Mouse (Mus musculus): ENCODE measurements at regions not wholly inside any gene's neighbourhood (a gene's known extent, or its start where the extent isn't known, plus 50 kb on each side); places are given as distances from the start of the nearest gene placed in this dataset.

DNA sequence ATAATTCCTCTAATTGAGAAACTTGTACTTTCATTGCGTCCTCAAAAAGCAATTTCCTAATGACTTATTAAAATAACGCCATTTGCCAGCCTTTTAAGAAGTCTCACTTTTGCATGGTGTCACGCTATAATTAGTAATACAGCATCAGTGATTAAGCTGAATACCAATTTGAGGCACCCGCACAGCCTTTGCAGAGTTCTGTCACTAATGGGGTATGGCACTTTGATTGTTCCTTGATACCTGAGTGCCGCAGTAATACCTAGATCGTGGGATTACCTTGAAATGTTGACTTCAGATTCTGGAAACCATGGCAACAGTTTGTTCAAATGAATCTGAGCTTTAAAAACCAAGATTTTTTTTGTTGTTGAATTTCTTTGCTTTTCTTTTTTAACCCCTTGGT is 202.7 kb upstream of the Igfbp7 start:
- no peak for DNase-seq (ENCODE audit: low read depth)

DNA sequence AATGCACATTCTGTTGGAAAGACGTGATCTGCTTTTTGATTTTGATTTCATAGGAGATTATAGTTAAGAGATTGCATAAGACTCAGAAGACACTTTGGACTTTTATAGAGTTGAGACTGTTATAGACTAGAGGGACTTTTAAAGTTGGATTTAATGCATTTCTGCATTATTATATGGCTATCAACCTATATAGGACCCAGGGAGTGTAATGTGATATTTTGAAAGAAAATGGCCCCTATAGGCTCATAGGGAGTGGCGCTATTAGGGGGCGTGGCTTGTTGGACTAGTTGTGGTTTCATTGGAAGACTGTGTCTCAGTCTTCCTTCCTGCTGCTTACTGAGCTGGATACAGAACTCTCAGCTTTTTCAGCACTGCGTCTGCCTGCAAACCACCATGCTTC is 186.9 kb upstream of the Igfbp7 start:
- DNase-seq (ENCODE audit: low read depth): peak; percentile 3

DNA sequence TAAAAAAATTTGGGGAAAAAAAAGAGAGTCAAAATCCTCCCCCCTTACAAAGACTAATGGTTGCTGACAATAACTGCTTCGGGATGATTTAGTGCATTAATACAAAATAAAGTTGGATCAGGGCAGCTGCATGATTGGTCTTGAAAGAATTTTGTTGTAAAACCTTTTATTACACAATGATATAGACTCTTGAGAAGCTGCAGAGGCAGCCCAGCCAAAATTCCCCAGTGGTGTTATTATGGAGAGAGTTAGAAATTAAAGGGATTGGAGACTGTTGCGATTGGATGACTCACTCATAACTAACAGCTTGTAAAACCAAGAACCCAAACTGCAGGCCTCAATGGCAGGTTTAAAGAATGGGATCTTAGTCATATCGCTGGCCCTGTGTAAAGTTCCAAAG is 181.4 kb upstream of the Igfbp7 start:
- DNase-seq (ENCODE audit: low read depth): no peak

DNA sequence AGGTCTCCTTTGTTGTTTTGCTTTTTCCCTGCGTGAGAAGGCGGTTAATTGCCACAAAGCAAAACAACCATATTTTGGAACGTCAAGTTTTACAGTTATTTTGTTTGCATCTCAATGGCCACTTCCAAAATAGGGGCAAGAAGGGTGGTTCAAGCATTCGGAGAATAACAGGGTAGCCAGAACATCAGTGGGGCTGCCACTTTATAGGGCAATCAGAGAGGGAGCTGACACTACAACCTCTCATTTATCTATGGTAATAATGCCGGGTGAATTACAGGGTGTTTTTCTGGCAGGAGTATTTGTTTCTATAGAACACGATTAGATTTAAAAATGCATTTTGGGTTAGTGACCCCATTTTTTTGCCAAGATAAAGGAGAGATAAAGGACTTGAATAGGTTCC is 173.9 kb upstream of the Igfbp7 start:
- no peak for DNase-seq (ENCODE audit: low read depth)

DNA sequence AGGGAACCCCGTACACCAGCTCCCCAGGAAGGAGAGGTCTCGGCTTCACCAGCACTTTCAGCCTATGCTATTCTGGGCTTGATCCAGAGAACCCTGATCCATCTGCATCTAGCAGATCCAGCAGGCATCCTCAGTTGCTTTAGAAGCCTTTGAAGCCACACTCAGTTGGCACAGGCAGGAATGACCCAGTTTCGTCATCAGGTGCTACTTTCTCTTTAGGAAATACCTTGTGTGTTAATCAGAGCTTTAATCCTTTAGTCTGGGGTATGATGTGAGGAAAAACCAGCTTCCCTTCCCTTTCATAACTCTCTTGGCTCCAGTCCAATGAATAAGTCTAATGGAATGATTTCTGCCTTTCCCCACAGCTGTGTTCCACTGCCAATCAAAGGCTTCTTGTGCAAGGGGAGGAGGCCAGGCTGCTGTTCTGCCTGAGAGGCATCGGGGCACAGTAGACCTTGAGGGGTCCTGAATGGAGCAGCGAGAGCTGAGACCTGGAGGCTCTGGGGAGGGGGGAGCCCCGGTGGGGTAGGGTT is 173.3 kb upstream of the Igfbp7 start:
- no peak for DNase-seq (ENCODE audit: low read depth)

DNA sequence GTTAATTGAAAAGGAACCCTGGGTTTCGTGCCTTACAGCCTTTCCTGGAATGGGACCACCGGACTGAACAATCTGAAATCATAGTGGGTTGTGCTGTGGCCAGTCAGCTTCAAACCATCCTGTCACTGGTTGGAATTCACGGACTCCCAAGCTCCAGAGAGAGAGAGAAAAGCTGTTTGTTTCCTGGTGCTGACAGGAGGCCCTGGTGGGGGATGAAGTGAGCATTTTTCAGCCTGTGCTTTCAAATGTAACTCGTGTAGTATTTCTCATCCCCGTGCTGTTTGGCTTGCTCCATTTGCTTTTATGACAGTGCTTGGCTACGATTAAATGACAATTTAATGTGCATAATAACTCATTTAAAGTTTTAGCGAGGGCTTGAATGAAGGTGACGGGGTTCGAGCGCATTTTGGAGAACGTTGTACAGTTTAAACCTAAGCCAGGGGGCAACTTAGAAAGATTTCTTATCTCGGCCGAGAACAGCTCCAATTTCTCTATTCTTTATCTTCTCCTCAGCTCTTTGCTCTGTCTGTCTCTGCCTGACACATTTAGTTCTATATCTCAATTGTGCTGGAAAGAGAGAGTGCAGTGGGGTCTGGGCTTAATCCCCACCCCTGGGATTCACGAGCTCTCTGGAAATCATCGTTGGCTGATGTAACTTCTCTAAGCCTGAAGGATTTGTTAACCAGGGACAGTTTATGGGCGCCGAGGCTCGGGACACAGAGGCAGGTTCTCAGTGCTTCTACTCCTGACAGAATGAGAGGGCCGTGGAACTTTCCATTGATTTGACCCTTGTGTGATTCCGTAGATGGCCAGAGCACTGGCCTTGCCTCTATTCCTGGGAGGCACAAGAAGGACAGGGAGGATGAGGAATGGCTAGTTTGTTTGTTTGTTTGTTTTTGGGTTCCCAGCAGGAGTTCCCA is 172.2 kb upstream of the Igfbp7 start:
- DNase-seq (ENCODE audit: low read depth): no peak

DNA sequence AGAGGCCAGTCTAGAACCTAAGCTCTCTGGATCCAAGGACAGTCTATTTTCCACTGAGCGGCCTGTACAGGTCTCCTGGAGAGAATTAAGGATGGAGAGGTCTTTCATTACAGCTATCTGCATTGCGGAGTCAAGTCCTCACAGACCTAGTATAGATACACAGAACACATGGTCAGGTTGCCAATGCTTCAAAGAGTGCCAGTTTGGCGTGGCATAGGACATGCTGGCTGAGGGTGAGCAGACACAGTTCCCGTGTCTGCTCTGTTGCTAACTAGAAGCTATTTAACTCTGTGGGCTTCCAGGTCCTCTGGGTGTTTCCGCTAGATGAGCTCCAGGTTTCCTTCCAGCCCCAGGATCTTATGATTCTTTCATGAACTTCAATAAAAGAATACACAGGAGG is 169.0 kb upstream of the Igfbp7 start:
- DNase-seq (ENCODE audit: low read depth): no peak

DNA sequence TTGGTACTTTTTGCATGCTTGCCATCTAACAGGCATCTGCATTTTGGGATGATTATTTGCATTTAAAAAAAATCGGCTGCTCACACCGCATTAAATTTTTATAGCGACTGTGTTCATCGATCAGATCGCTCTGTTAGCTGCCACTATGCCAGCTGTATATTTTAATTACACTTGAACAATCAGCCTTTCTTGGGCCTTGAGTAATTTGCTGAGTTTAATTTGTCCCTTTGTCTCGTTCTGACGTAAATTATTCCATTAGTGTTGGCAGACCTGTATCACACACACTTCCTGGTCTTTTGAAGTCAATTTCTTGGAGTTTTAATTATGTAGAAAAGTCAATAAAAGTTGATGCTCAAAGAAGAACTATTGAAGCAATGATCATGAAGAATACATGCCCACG is 167.9 kb upstream of the Igfbp7 start:
- DNase-seq (ENCODE audit: low read depth): no peak

DNA sequence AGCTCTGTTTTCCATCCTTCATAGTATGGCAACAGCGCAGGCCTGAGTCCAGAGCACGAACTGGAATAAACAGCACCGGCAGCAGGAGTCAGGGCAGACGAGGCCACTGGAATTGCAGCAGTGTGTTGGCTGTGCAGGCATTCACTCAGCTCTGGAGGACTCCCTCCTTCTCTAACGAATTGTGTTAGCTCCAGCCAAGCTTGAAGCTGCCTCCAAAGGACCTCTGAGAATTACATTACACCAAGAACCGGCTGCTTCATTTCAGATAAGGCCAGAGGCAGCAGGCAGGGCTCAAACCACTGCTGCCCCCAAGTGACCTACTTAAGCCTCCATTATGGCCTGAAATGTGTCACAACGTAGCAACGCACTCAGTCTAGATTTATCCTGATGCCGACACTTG is 162.5 kb upstream of the Igfbp7 start:
- DNase-seq (ENCODE audit: low read depth): no peak

DNA sequence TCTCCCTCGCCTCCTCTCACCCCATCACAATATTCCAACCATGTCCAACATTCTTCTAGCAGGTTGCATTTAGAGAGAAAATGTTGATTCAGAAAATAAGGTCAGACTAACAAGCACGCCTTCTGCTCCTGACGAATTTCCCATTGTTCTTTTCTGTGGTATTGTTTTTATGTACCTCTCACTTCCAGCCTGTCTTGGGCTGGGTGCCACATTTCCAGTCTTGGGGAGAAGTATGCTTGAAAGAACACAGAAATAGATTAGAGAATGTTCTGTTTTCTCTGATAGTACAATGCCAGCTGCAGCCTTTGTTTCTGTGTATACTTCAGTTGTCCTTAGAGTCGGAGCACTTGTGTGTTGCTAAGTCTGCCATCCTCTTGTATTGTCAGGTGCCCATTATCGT is 160.3 kb upstream of the Igfbp7 start:
- no peak for DNase-seq (ENCODE audit: low read depth)

DNA sequence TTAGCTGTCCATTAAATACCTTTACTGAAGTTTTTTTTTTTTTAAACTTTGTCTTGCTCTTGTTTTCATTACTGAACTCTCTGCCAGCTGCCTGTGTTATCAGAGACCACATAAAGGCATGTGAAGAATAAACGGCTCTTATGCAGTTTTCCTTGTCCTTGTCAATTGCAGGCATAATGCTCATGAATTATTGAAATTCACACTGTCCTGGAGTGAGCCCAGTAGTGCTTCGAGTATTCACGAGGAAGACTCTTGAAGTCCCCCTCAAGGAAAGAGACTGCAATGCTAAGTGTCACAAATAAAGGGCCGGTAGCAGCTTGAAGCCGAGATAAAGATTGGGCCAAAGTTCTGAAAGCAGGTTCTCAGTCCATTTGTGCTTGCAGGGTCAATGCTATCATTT is 144.7 kb upstream of the Igfbp7 start:
- no peak for DNase-seq (ENCODE audit: low read depth)

DNA sequence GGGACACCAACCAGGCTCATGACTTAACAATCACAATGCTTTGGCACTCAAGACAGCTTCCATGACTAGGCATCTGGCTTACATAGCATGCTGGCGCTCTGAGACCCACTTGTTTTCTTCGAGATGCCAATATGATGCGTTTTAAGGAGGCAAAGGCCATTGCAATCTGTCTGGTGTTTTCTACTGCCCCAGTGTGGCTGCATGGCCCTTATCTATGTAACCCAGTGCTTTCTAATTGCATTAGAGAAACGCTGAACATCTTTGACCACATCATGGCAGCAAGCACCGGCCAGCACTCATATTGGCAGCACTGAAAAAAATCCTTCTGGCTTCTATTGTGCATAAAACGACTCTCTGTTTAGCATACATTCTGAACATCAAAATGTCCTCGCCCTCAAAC is 144.2 kb upstream of the Igfbp7 start:
- no peak for DNase-seq (ENCODE audit: low read depth)

DNA sequence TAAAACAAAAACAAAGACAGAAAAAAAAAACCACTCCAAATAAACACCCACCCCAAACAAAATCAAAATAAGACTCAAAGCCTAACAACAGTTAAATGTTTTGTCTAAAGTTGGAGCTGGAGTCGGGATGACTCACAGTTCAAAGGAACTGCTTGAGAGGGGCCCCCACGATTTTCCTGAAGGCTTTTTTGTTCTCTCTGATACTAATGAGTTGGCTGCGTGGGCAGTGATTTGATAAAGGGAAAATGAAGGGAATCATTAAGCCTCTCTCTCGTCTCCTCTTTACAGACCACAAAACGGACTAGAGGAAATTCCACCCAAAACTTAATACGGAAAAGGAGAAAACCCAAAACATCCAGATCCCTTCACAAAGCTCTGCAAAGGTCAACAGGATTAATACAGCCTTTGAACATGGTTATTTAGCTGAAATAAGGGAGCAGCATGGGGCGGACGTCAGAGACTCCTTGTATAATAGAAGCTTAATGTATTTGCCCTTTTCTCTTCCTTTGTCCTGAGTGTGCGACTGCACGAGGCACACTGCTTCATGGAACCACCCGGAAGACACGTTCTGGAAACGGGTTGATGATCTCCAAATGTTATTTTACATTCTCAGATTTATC is 138.3 kb upstream of the Igfbp7 start:
- DNase-seq (ENCODE audit: low read depth): no peak

DNA sequence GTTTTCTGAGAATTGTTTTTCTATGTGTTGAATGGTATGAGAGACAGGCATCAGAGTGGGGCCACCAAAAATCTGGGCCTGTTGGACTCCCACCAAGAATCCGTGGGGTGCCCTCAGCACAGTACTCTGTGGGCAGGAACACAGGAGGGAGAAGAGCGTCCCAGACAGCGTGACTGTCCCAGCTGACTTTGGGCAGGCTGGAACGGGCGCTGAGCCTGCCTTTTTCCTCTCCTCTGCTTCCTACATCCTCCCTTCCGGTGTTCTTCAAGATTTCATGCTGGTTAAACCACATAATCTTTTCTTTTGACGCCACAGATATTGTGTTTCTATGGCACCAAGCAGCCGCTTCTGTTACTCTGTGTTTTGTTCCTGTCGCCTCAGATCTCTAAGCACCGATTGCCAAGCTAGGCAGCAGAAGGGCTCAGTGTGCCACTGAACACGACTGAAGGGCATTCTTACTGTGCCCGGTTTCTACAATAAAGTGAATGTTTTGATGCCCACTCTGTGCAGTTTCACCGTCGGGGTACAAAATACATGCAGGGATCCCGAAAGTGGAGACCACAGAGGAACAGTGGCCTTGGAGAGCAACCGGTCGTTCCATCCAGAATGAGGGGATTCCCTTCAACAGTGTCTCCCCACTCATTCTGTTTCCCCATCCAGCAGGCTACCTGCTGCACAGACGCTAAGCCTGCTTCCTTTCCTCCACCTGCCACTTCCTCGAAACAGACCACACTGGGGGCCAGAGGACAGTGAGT is 124.6 kb upstream of the Igfbp7 start:
- no peak for DNase-seq (ENCODE audit: low read depth)

DNA sequence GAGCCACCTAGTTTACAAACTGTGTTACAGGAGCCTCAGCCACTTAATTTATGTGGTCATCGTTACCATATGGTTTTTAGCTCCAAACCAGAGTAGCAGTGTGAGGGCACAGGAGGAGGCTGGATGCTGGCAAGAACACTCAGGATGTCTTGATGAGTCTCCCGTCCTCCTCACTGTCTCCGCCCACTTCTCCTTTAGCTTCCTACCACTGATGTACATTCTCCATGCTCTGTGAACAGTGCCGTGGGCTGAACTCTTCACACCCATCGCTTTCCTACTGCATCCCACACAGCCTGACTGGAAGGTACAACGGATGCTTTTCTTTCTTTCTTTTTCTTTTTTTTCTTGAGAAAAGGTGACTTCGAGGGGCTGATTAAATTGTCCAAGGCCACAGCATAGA is 122.5 kb upstream of the Igfbp7 start:
- DNase-seq (ENCODE audit: low read depth): peak; percentile 26

DNA sequence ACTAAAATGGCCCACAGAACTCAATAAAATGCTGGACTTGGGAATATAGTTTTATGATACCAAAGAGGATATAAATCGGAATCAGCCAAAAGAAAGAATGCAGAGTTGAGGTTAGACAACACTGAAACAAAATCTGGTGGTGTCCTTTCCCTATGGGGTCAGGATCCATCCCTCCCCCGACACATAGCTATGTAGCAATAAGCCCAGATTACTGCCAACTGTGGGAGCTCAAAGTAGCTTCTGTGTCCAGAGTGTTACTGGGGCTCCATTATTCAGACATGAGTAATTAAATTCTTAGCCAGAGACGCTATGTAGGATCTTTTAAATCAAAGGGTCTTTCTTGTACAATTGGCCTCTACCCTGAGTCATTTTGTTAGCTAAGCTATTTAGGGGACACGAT is 109.4 kb upstream of the Igfbp7 start:
- DNase-seq (ENCODE audit: low read depth): no peak

DNA sequence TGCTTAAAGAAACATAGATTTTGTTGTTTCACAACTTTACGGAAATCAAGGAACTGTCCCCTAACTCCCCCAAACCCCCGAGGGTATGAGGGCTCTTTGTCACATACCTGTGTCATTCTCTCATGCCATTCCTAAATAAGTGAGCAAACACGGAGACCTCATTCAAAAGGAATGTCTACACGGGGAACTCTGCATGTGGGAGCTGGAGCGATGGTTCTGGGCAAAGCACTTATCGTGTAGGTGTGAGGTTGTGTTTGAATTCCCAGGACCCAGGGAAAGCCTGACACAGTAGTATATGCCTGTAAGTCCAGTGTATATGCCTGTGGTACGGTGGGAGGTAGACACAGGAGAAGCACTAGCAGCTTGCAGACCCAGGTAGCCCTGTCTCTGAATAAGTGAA is 107.6 kb upstream of the Igfbp7 start:
- no peak for DNase-seq (ENCODE audit: low read depth)

DNA sequence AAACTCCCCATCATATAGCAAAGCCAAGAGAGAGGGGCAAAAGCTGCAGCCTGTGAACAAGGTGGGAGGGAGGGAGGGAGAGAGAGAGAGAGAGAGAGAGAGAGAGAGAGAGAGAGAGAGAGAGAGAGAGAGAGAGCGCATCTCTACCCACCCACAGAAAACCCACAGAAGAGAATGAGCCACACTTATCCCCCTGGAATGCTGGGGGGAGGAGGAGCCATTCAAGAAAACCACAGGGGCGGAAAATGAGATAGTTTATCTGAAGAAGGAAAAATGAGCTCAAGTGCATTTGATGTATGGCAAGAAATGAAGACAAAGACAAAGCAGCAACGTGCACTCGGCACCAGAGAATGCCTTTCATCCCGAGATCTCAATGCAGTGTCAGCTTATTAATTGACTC is 94.8 kb upstream of the Igfbp7 start:
- no peak for DNase-seq (ENCODE audit: low read depth)

DNA sequence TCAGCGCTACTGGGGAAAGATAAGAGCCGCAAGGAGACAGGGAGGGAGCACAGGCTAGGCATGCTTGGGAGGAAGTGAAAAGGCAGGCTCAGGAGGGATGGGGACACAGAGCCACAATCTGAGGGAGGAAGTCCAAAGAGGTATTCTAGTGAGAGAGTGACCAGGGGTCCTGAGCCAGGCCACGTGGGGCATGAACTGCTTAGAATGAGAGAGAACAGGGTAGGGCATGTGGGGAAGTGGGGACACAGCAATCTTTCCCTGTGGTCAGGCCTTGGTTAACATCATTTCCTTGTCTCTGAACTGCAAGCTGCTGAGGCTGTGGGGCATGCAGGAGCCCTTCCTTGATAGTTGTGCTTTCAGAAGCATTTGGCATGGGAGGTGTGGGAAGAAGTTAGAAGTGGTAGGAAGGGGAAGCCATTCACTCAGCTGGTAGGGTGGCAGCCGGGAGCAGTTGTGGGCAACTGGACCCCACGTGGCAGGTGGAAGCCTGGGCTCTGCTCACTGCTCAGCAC is 92.2 kb upstream of the Igfbp7 start:
- peak; percentile 83 for DNase-seq (ENCODE audit: low read depth)

DNA sequence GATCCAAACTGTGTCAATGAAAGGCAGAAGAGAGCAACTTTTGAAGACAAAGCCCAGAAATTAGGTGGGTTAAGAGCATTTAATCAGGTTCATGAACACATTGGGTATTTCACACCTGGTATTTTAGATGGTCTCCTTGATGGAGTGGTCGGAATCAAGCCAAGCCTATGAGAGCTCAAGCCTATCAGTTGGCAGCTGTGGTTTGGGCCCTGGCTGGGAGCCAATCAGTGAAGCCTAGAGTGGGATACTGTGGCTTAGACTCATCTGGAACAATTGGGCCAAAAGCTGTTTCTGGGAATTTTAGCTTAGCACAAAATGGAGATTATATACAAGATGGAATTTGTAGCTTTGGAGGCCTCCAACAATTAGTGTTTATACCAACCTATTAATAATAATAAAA is 86.8 kb upstream of the Igfbp7 start:
- no peak for DNase-seq (ENCODE audit: low read depth)

DNA sequence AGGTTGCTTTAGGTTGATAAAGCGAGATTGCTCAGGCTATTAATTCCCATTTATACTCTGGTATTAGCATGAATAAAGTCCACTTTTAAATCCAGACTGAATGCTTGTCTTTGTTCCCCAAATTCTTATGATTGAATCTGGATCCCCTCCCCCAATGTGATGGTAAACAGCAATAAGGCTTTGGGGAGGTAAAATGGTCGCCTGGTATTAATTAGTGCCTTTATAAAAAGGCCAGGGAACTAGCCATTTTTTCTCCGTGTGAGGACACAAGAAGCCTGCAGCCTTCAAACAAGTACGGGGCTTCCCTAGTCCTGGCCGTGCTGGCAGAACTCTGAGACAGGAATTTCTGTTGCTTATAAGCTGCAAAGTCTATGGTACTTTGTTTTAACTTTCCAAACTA is 81.1 kb upstream of the Igfbp7 start:
- DNase-seq (ENCODE audit: low read depth): no peak

Measured in 416B (cell line).